Comparison of ENCODE assay signal across 8 mouse cellular contexts in the genomic region with DNA sequence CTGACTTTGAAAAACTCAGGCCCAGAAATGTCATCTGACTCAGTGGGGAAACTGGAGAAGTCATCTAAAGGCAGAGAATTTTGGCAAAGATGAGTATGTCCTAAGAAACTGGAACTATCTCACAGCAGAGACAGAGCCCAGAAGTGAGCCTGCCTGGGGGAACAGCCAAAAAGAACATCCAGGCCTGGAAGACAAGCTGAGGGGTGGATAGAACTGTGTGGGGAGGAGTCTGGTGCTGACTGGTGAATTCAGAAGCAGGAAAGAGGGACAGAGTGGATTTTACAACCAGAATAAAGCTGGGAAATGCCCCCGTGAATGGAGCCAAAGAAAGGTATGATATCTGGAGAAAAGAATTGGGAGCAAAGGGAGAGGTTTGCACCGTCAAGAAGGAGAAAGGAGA. TPM values are rescaled to one million over a fixed set of nuclear protein-coding genes. Genes with fewer than 3 reads are reported as not detected.
DNase-seq lines count a peak whose midpoint lies in the region; ATAC-seq and TF ChIP-seq lines count a peak whose summit lies in the region.

TSS of gene Aldh1a1 (plus strand) at position 225 of the 400 bp plus-strand sequence.

- no peak for TF ChIP-seq EP300 in heart, adult 2 months (IDR thresholded peaks at IDR 0.05; ENCODE audit: insufficient read depth, low read depth, low read length)

- H3K27me3 ChIP-seq in heart, adult 2 months (ENCODE audit: control insufficient read depth, insufficient read depth, low read length): no peaks in the 10 kb centered on the region
- H3K27me3 ChIP-seq in kidney, embryonic 15.5 days: no peaks in the 10 kb centered on the region

- DNase-seq in cerebellum, adult 8-10 months: no peak
- peak; percentile 47 to 76 for DNase-seq in heart, adult 2 months
- peak; percentile 6 for DNase-seq in left cerebral cortex, postnatal 4 days
- peak; percentile 26 for DNase-seq in urinary bladder, postnatal 25 days (ENCODE audit: low spot score)
- DNase-seq in T-cell, adult 2 months (ENCODE audit: low spot score): no peak

- H3K4me3 ChIP-seq in bone marrow, adult 2 months (replicated peaks; ENCODE audit: control insufficient read depth, low read depth, low read length): no peak within 1 kb of the TSS
- H3K4me3 ChIP-seq in heart, adult 2 months: no peak within 1 kb of the TSS
- no peak within 1 kb of the TSS for H3K4me3 ChIP-seq in kidney, embryonic 15.5 days (replicated peaks)

- no peaks in the 10 kb centered on the region for H3K4me1 ChIP-seq in bone marrow, adult 2 months (ENCODE audit: control insufficient read depth, insufficient read depth, low read length)
- H3K4me1 ChIP-seq in heart, adult 2 months (ENCODE audit: control insufficient read depth, insufficient read depth, low read length): no peaks in the 10 kb centered on the region
- H3K4me1 ChIP-seq in kidney, embryonic 15.5 days: no peaks in the 10 kb centered on the region

- no peak for TF ChIP-seq POLR2A in bone marrow, adult 2 months (IDR thresholded peaks at IDR 0.05; ENCODE audit: borderline replicate concordance, control insufficient read depth, low read depth, low read length)
- TF ChIP-seq POLR2A in heart, adult 2 months (IDR thresholded peaks at IDR 0.05; ENCODE audit: insufficient read depth, low read depth, low read length): peak; percentile 12; the same call in 1 of the 2 replicates

- H3K79me2 ChIP-seq in heart, adult 2 months (replicated peaks; ENCODE audit: control insufficient read depth, insufficient read depth, low read length): no peaks in the 10 kb centered on the region

- H3K27ac ChIP-seq in bone marrow, adult 2 months (ENCODE audit: control insufficient read depth, insufficient read depth, low read depth, low read length, poor library complexity): no peak within 1 kb of the TSS
- H3K27ac ChIP-seq in heart, adult 2 months: peak within 1 kb of the TSS; percentile 58
- H3K27ac ChIP-seq in kidney, embryonic 15.5 days: no peak within 1 kb of the TSS

- no peaks in the 10 kb centered on the region for H3K36me3 ChIP-seq in heart, adult 2 months (ENCODE audit: control insufficient read depth, insufficient read depth, low read length)
- H3K36me3 ChIP-seq in kidney, embryonic 15.5 days: no peaks in the 10 kb centered on the region

- intact Hi-C loops in heart, adult 2 months (cut with DNase I): no loop called here
- intact Hi-C loops in left cerebral cortex, postnatal 4 days (cut with DNase I): no loop called here

- H3K9me3 ChIP-seq in kidney, embryonic 15.5 days (replicated peaks): no peaks in the 10 kb centered on the region

- H3K4me2 ChIP-seq in kidney, embryonic 15.5 days: no peak within 1 kb of the TSS

- WGBS in bone marrow, adult 2 months: 70% methylated on average over 2 of the region's 2 CpGs
- 76% methylated on average over 2 of the region's 2 CpGs for WGBS in heart, adult 2 months
- WGBS in kidney, embryonic 15.5 days: 62% methylated on average over 2 of the region's 2 CpGs

- ATAC-seq in cerebellum, adult (ENCODE audit: insufficient number of reproducible peaks, low FRiP score, low TSS enrichment): peak; percentile 31; the same call in 1 of the 2 replicates
- no peak for ATAC-seq in kidney, embryonic 15.5 days (replicated peaks; ENCODE audit: low FRiP score)

- TF ChIP-seq CTCF in bone marrow, adult 2 months (IDR thresholded peaks at IDR 0.05; ENCODE audit: control insufficient read depth, insufficient read depth, low read length): no peak
- no peak for TF ChIP-seq CTCF in heart, adult 2 months (IDR thresholded peaks at IDR 0.05)

- no peak within 1 kb of the TSS for H3K9ac ChIP-seq in heart, adult 2 months (ENCODE audit: low read depth, low read length)
- H3K9ac ChIP-seq in kidney, embryonic 15.5 days: no peak within 1 kb of the TSS

RNA-seq across cellular contexts. Expression of gene Aldh1a1, which starts in this region (rescaled TPM):
- polyA plus RNA-seq in bone marrow, adult 2 months (2011; ENCODE audit: insufficient read depth, insufficient read length, low replicate concordance, missing spikeins): 49.9 and 60.4 TPM in 2 replicates
- 10 to 100 TPM; 23.3 to 25.8 TPM for total RNA-seq in heart, adult 2 months (2021)
- polyA plus RNA-seq in heart, adult 2 months (2012; rRNA removed): 18.4 and 24.1 TPM in 2 replicates
- 10 to 100 TPM in 1 of 2 experiments, 1 to 10 TPM in 1; 9.8 to 10.5 TPM for total RNA-seq in left cerebral cortex, postnatal 4 days (2021)
- 4.1 and 4.3 TPM in 2 replicates for polyA plus RNA-seq in kidney, embryonic 15.5 days (2015; fragmentation: Nextera tagmentation; extraction: Ambion mirVana)

Comparison
In these comparisons a context has a peak if more than half of its experiments do, and no peak if none do; other contexts are left out.
1. DNase-seq: peak in heart, adult 2 months (2 of 2), left cerebral cortex, postnatal 4 days (single experiment) and urinary bladder, postnatal 25 days (single experiment); none in cerebellum, adult 8-10 months (single experiment) and T-cell, adult 2 months (single experiment).